Mouse (Mus musculus) forebrain, embryonic 11.5 days (tissue): ENCODE data around the gene Gm10401. TPM values are rescaled to one million over a fixed set of nuclear protein-coding genes. Genes with fewer than 3 reads are reported as not detected.

Source experiments
- ATAC-seq: fragments of 200-750 bp; cut with Nextera tagmentation; replicated peaks from 2 replicates; pipeline ENCODE4 v1.8.0; 2017; ENCODE audit warnings: moderate TSS enrichment; ENCODE audit not compliant: low FRiP score
- DNase-seq: peaks from one replicate; pipeline ENCODE4 v3.0.0-alpha.2; 2017; ENCODE audit warnings: low spot score
- H3K27ac ChIP-seq: fragments of 300-500 bp; sonication (generic); 2 replicates; pipeline ENCODE4 v1.5.1; 2014; ENCODE audit warnings: low read depth, low read length
- H3K27me3 ChIP-seq: fragments of 300-500 bp; sonication (generic); 2 replicates; pipeline ENCODE4 v1.6.1; 2014; ENCODE audit warnings: mild to moderate bottlenecking, low read length, mixed read lengths; ENCODE audit not compliant: control insufficient read depth, insufficient read depth
- H3K36me3 ChIP-seq: fragments of 300-500 bp; sonication (generic); 2 replicates; pipeline ENCODE4 v1.6.1; 2014; ENCODE audit warnings: mild to moderate bottlenecking, low read length, moderate library complexity, mixed read lengths; ENCODE audit not compliant: control insufficient read depth, insufficient read depth
- H3K4me1 ChIP-seq: fragments of 300-500 bp; sonication (generic); replicated peaks from 2 replicates; pipeline ENCODE4 v1.6.1; 2014; ENCODE audit warnings: low read length, mixed read lengths; ENCODE audit not compliant: control insufficient read depth, insufficient read depth
- H3K4me2 ChIP-seq: fragments of 300-500 bp; sonication (generic); 2 replicates; pipeline ENCODE4 v1.6.1; 2014; ENCODE audit warnings: low read depth, mild to moderate bottlenecking, low read length, moderate library complexity, mixed read lengths; ENCODE audit not compliant: severe bottlenecking
- H3K4me3 ChIP-seq: fragments of 300-500 bp; sonication (generic); 2 replicates; pipeline ENCODE4 v1.5.1; 2014; ENCODE audit warnings: low read depth, low read length
- H3K9ac ChIP-seq: fragments of 300-500 bp; sonication (generic); 2 replicates; pipeline ENCODE4 v1.6.1; 2014; ENCODE audit warnings: low read length
- H3K9me3 ChIP-seq: fragments of 300-500 bp; sonication (generic); 2 replicates; pipeline ENCODE4 v1.6.1; 2016; ENCODE audit warnings: low read length, mixed read lengths; ENCODE audit not compliant: control insufficient read depth
- WGBS: fragments of 180-500 bp; shearing (Covaris S2); extraction: QIAGEN DNeasy Blood & Tissue Kit; methylation state at CpG from one replicate; pipeline ENCODE4 v1.1.7; 2014; 5-methylcytosine and 5-hydroxymethylcytosine counted together
- polyA plus RNA-seq: library from polyadenylated mRNA; unstranded; fragments of >200 nt; fragmentation: Nextera tagmentation; extraction: Ambion mirVana; gene quantifications from 2 replicates; pipeline ENCODE4 v1.2.1, GENCODE M21; 2014

Gm10401 gene
- polyA plus RNA-seq, 1 experiment from 2014 or later = 22.0 TPM

GRCm38 (mm10) chr5:115140726-115141125 lies 42.6 kb upstream of the Gm10401 start:
- DNase-seq (no peak), ATAC-seq (no peak)
- 86% methylated on average over 3 of the region's 3 CpGs for WGBS
- no peak overlapping the region for H3K9ac ChIP-seq
- no peaks in the 10 kb centered on the region for H3K4me1 ChIP-seq
- no peaks in the 10 kb centered on the region for H3K36me3 ChIP-seq
- H3K27me3 ChIP-seq = no peaks in the 10 kb centered on the region
- H3K4me3 ChIP-seq = no peak overlapping the region
- no peak overlapping the region for H3K27ac ChIP-seq
- H3K9me3 ChIP-seq = no peaks in the 10 kb centered on the region
- H3K4me2 ChIP-seq = no peak overlapping the region

- WGBS = 80% methylated on average over 4 of the region's 4 CpGs
- Histone ChIP-seq H3K27me3 (no peaks in the 10 kb centered on the region), H3K4me1 (no peaks in the 10 kb centered on the region), H3K9me3 (no peaks in the 10 kb centered on the region), H3K27ac (no peak overlapping the region), H3K36me3 (no peaks in the 10 kb centered on the region), H3K4me3 (no peak overlapping the region), H3K4me2 (no peak overlapping the region), H3K9ac (no peak overlapping the region)
- ATAC-seq (no peak), DNase-seq (no peak)
Measured at GRCm38 (mm10) chr5:115139124-115139523, 41.0 kb upstream of the Gm10401 start.

- Histone ChIP-seq H3K36me3 (no peaks in the 10 kb centered on the region), H3K4me1 (peaks cover 5% of the 10 kb centered on the region; the same call in 1 of the 2 replicates), H3K27ac (no peak within 1 kb of the TSS; the same call in 1 of the 2 replicates), H3K9ac (peak within 1 kb of the TSS; percentile 88), H3K4me2 (peak within 1 kb of the TSS; percentile 87), H3K9me3 (no peaks in the 10 kb centered on the region), H3K27me3 (no peaks in the 10 kb centered on the region), H3K4me3 (peak within 1 kb of the TSS; percentile 98)
- under 1% methylated on average over 57 of the region's 81 CpGs for WGBS
- peak; percentile 95 for DNase-seq
- peak; percentile 93 for ATAC-seq
Measured at GRCm38 (mm10) chr5:115134234-115135165, 36.4 kb upstream of the Gm10401 start, which contains the start of gene Unc119b. Gene Unc119b (minus strand): TSS chr5:115134975.

- H3K4me3 ChIP-seq = peak overlapping the region; percentile 98
- ATAC-seq (no peak), DNase-seq (no peak)
- H3K4me1 ChIP-seq = peaks cover 5% of the 10 kb centered on the region; the same call in 1 of the 2 replicates
- H3K36me3 ChIP-seq = peaks cover 2% of the 10 kb centered on the region; the same call in 1 of the 2 replicates
- no peaks in the 10 kb centered on the region for H3K27me3 ChIP-seq
- 62% methylated on average over 6 of the region's 6 CpGs for WGBS
- H3K4me2 ChIP-seq = peak overlapping the region; percentile 87
- H3K27ac ChIP-seq = no peak overlapping the region
- peak overlapping the region; percentile 88 for H3K9ac ChIP-seq
- H3K9me3 ChIP-seq = no peaks in the 10 kb centered on the region
Measured at GRCm38 (mm10) chr5:115133358-115134066, 35.4 kb upstream of the Gm10401 start.

GRCm38 (mm10) chr5:115132465-115132864 lies 34.4 kb upstream of the Gm10401 start:
- peaks cover 7% of the 10 kb centered on the region; the same call in 1 of the 2 replicates for H3K36me3 ChIP-seq
- H3K27me3 ChIP-seq = no peaks in the 10 kb centered on the region
- 0 out of 2 replicates have a peak overlapping the region, but pooled peaks have one; percentile 15 for H3K4me2 ChIP-seq
- no peaks in the 10 kb centered on the region for H3K9me3 ChIP-seq
- H3K4me1 ChIP-seq = peaks cover 5% of the 10 kb centered on the region; the same call in 1 of the 2 replicates
- no peak for DNase-seq
- ATAC-seq = no peak
- H3K27ac ChIP-seq = no peak overlapping the region
- no peak overlapping the region for H3K9ac ChIP-seq
- no peak overlapping the region for H3K4me3 ChIP-seq
- WGBS = 89% methylated on average over 8 of the region's 8 CpGs

GRCm38 (mm10) chr5:115129328-115129727 lies 31.2 kb upstream of the Gm10401 start:
- H3K27ac ChIP-seq = no peak overlapping the region
- DNase-seq = no peak
- H3K4me1 ChIP-seq = peaks cover 5% of the 10 kb centered on the region; the same call in 1 of the 2 replicates
- no peak overlapping the region for H3K9ac ChIP-seq
- no peaks in the 10 kb centered on the region for H3K27me3 ChIP-seq
- peaks cover 7% of the 10 kb centered on the region; the same call in 1 of the 2 replicates for H3K36me3 ChIP-seq
- H3K4me2 ChIP-seq = no peak overlapping the region
- WGBS = 84% methylated on average over 6 of the region's 6 CpGs
- ATAC-seq = no peak
- H3K4me3 ChIP-seq = no peak overlapping the region
- H3K9me3 ChIP-seq = no peaks in the 10 kb centered on the region

- Histone ChIP-seq H3K9ac (no peak overlapping the region), H3K27ac (no peak overlapping the region), H3K36me3 (peaks cover 7% of the 10 kb centered on the region; the same call in 1 of the 2 replicates), H3K4me1 (no peaks in the 10 kb centered on the region; the same call in 1 of the 2 replicates), H3K27me3 (no peaks in the 10 kb centered on the region), H3K9me3 (no peaks in the 10 kb centered on the region), H3K4me2 (no peak overlapping the region), H3K4me3 (no peak overlapping the region)
- WGBS = 93% methylated on average over 22 of the region's 22 CpGs
- DNase-seq = no peak
- no peak for ATAC-seq
Measured at GRCm38 (mm10) chr5:115127421-115128179, 29.5 kb upstream of the Gm10401 start.
